Mouse (Mus musculus) bone marrow, adult 2 months (tissue): Measurements from ENCODE around the gene Mef2b.

ENCODE experiments used
- CTCF ChIP-seq: fragments of 200-500 bp; IDR thresholded peaks from 2 replicates; pipeline ENCODE4 v1.5.1; 2011; ENCODE audit warnings: low read length, control low read depth; ENCODE audit not compliant: control insufficient read depth, insufficient read depth
- POLR2A ChIP-seq: fragments of 200-500 bp; IDR thresholded peaks from 2 replicates; pipeline ENCODE4 v1.6.1; 2011; ENCODE audit warnings: low read depth, mild to moderate bottlenecking, control low read depth, low read length, borderline replicate concordance; ENCODE audit not compliant: control insufficient read depth

DNA sequence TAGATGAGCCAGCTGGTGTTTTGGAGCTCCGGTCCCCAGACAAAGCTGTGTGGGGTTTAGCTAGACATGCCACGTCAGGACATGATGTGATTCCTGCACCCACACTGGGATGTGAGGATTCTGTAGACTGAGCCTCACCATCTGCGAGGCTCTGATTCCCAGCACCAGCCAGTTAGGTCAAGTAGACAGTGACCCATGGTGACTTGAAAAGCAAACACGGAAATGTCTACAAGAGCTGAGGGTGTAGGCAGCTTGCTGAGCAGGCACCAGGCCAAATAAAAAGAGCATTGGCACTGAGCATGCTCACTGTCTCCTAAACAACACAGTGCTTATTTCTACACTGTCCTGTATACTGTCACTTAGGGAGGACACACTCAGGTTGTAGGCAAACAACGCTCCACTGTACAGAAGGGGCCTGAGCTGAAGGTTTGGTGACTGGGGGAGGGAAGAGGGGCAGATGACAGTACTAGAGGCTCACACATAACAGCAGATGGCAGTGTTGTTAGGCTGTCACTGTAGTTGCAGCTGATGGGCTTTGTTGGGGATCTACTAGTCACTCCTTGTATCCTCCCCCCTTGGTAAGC is 60.7 kb downstream of the Mef2b start:
- peak; percentile 42; the same call in 1 of the 2 replicates for TF ChIP-seq CTCF
- TF ChIP-seq POLR2A, result no peak
